Mouse (Mus musculus): ENCODE measurements around the gene Ccdc13. TPM values are rescaled to one million over a fixed set of nuclear protein-coding genes. Genes with fewer than 3 reads are reported as not detected.
A peak's percentile ranks its signal among the peaks of the same experiment; 100 is the strongest.

Ccdc13 gene
- polyA plus RNA-seq, 1 experiment = not detected

DNA sequence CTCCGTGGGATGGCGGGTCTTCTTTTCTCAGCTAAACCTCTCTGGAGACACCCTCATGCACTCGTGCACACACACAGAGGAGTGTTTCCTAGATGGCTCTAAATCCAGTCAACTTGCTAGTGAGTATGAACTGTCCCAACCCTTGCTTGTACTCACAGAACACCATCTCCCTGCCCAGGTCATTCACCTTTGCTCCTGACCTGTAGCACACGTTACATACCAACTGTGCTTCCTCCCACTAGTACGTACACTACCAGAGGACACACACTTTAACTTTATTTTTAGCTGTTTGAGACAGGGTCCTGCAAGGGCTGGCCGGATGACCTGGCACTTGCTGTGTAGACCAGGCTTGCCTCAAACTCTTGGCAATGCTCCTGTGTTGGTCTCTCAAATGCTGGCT, 1.3 kb downstream of the Ccdc13 start:
- H3K4me3 ChIP-seq (replicated peaks; ENCODE audit: control insufficient read depth, low read depth, low read length) = no peak overlapping the region
- TF ChIP-seq POLR2A (IDR thresholded peaks at IDR 0.05; ENCODE audit: borderline replicate concordance, control insufficient read depth, low read depth, low read length) = no peak
- TF ChIP-seq CTCF (IDR thresholded peaks at IDR 0.05; ENCODE audit: control insufficient read depth, insufficient read depth, low read length) = no peak
- peaks cover 1% of the 10 kb centered on the region; the same call in 1 of the 2 replicates for H3K4me1 ChIP-seq (ENCODE audit: control insufficient read depth, insufficient read depth, low read length)
- no peak overlapping the region for H3K27ac ChIP-seq (ENCODE audit: control insufficient read depth, insufficient read depth, low read depth, low read length, poor library complexity)
- WGBS = 81% methylated on average over 6 of the region's 6 CpGs

- 86% methylated on average over 11 of the region's 11 CpGs for WGBS
- no peak for TF ChIP-seq POLR2A (IDR thresholded peaks at IDR 0.05; ENCODE audit: borderline replicate concordance, control insufficient read depth, low read depth, low read length)
- TF ChIP-seq CTCF (IDR thresholded peaks at IDR 0.05; ENCODE audit: control insufficient read depth, insufficient read depth, low read length) = no peak
- H3K4me1 ChIP-seq (ENCODE audit: control insufficient read depth, insufficient read depth, low read length) = no peaks in the 10 kb centered on the region
These were observed 5.4 kb downstream of the Ccdc13 start for GRCm38 (mm10) chr9:121833825-121834224.

GRCm38 (mm10) chr9:121830956-121831293, 8.3 kb downstream of the Ccdc13 start:
- Histone ChIP-seq H3K4me3 (replicated peaks; ENCODE audit: control insufficient read depth, low read depth, low read length) (no peak overlapping the region), H3K27ac (ENCODE audit: control insufficient read depth, insufficient read depth, low read depth, low read length, poor library complexity) (no peak overlapping the region), H3K4me1 (ENCODE audit: control insufficient read depth, insufficient read depth, low read length) (no peaks in the 10 kb centered on the region)
- 27% methylated on average over 6 of the region's 6 CpGs for WGBS
- TF ChIP-seq CTCF (IDR thresholded peaks at IDR 0.05; ENCODE audit: control insufficient read depth, insufficient read depth, low read length) (peak; percentile 65), POLR2A (IDR thresholded peaks at IDR 0.05; ENCODE audit: borderline replicate concordance, control insufficient read depth, low read depth, low read length) (no peak)

More at GRCm38 (mm10) chr9:121833825-121834224, 5.4 kb downstream of the Ccdc13 start:
- Histone ChIP-seq H3K27ac (ENCODE audit: control insufficient read depth, insufficient read depth, low read depth, low read length, poor library complexity) (no peak overlapping the region), H3K4me3 (replicated peaks; ENCODE audit: control insufficient read depth, low read depth, low read length) (no peak overlapping the region)

GRCm38 (mm10) chr9:121830243-121830955, 8.9 kb downstream of the Ccdc13 start:
- 67% methylated on average over 6 of the region's 6 CpGs for WGBS
- TF ChIP-seq POLR2A (IDR thresholded peaks at IDR 0.05; ENCODE audit: borderline replicate concordance, control insufficient read depth, low read depth, low read length) = no peak
- peak; percentile 62 for TF ChIP-seq CTCF (IDR thresholded peaks at IDR 0.05; ENCODE audit: control insufficient read depth, insufficient read depth, low read length)
- Histone ChIP-seq H3K27ac (ENCODE audit: control insufficient read depth, insufficient read depth, low read depth, low read length, poor library complexity) (no peak overlapping the region), H3K4me3 (replicated peaks; ENCODE audit: control insufficient read depth, low read depth, low read length) (no peak overlapping the region), H3K4me1 (ENCODE audit: control insufficient read depth, insufficient read depth, low read length) (no peaks in the 10 kb centered on the region)

DNA sequence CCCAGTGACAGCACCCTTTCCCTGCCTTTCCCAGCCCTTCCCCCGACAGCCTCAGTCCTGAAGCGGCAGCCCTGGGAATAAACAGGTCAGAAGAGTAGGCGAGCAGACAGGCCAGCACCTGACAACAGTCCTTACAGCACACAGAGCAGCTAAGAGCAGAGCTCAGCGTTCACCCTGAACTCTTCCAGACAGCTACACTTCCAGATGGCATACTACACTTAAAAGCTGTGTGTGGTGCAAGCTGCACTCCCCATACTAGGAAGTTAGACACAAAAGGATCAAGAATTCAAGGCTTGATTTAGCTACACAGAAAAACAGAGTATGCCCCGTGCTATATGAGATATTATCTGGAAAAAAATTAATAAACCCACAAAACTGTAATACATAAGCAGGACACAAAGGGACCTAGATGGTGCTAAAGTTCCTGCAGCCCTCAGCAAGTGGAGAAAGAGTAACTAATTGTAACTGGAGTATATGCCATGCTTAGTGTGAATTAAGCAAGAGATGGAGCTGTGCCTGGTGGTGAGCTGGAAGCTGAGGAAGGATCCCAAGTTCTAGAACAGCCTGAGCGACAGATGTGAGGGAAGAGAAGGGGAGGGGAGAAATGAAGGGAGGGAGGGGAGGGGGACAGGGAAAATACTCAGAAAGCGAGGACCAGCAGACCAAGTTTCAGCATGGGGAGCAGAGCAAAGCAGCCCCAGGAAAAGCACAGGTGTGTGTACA, 9.8 kb downstream of the Ccdc13 start:
- Histone ChIP-seq H3K4me1 (ENCODE audit: control insufficient read depth, insufficient read depth, low read length) (no peaks in the 10 kb centered on the region), H3K4me3 (replicated peaks; ENCODE audit: control insufficient read depth, low read depth, low read length) (no peak overlapping the region), H3K27ac (ENCODE audit: control insufficient read depth, insufficient read depth, low read depth, low read length, poor library complexity) (no peak overlapping the region)
- TF ChIP-seq POLR2A (IDR thresholded peaks at IDR 0.05; ENCODE audit: borderline replicate concordance, control insufficient read depth, low read depth, low read length) (no peak), CTCF (IDR thresholded peaks at IDR 0.05; ENCODE audit: control insufficient read depth, insufficient read depth, low read length) (no peak)
- WGBS = 62% methylated on average over 7 of the region's 7 CpGs

GRCm38 (mm10) chr9:121828314-121828713, 10.9 kb downstream of the Ccdc13 start:
- Histone ChIP-seq H3K4me1 (ENCODE audit: control insufficient read depth, insufficient read depth, low read length) (no peaks in the 10 kb centered on the region), H3K4me3 (replicated peaks; ENCODE audit: control insufficient read depth, low read depth, low read length) (no peak overlapping the region), H3K27ac (ENCODE audit: control insufficient read depth, insufficient read depth, low read depth, low read length, poor library complexity) (no peak overlapping the region)
- TF ChIP-seq CTCF (IDR thresholded peaks at IDR 0.05; ENCODE audit: control insufficient read depth, insufficient read depth, low read length) (no peak), POLR2A (IDR thresholded peaks at IDR 0.05; ENCODE audit: borderline replicate concordance, control insufficient read depth, low read depth, low read length) (no peak)
- WGBS = 46% methylated on average over 6 of the region's 6 CpGs

GRCm38 (mm10) chr9:121826356-121826755, 12.9 kb downstream of the Ccdc13 start:
- H3K4me1 ChIP-seq (ENCODE audit: control insufficient read depth, insufficient read depth, low read length) = no peaks in the 10 kb centered on the region
- TF ChIP-seq POLR2A (IDR thresholded peaks at IDR 0.05; ENCODE audit: borderline replicate concordance, control insufficient read depth, low read depth, low read length) (no peak), CTCF (IDR thresholded peaks at IDR 0.05; ENCODE audit: control insufficient read depth, insufficient read depth, low read length) (no peak)
- no peak overlapping the region for H3K4me3 ChIP-seq (replicated peaks; ENCODE audit: control insufficient read depth, low read depth, low read length)
- 85% methylated on average over 3 of the region's 3 CpGs for WGBS
- no peak overlapping the region for H3K27ac ChIP-seq (ENCODE audit: control insufficient read depth, insufficient read depth, low read depth, low read length, poor library complexity)

DNA sequence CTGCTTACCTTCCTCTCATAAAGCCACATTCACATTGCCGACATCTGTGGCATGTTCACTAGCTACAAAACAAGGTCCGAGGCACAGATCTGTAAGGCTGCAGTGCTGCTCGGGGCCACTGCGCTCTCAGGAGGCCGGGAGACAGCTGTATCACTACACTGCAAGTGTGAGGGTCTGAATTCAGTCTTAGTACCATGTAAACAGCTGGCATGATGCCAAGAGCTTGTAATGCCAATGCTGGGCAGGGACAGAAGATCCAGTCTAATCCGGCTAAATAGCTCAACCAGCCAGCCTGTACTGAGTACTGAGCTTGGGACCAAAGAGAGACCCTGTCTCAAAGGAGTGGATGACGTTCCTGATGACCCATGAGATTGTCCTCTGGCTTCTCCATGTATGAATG, 15.3 kb downstream of the Ccdc13 start:
- H3K4me3 ChIP-seq (replicated peaks; ENCODE audit: control insufficient read depth, low read depth, low read length) = no peak overlapping the region
- TF ChIP-seq POLR2A (IDR thresholded peaks at IDR 0.05; ENCODE audit: borderline replicate concordance, control insufficient read depth, low read depth, low read length) (no peak), CTCF (IDR thresholded peaks at IDR 0.05; ENCODE audit: control insufficient read depth, insufficient read depth, low read length) (no peak)
- WGBS = 77% methylated on average over 7 of the region's 7 CpGs
- no peak overlapping the region for H3K27ac ChIP-seq (ENCODE audit: control insufficient read depth, insufficient read depth, low read depth, low read length, poor library complexity)
- H3K4me1 ChIP-seq (ENCODE audit: control insufficient read depth, insufficient read depth, low read length) = no peaks in the 10 kb centered on the region

Data from bone marrow, adult 2 months (tissue).